Mouse (Mus musculus) midbrain, embryonic 10.5 days (tissue): Measurements from ENCODE around the gene Hibch. TPM values are rescaled to one million over a fixed set of nuclear protein-coding genes. Genes with fewer than 3 reads are reported as not detected.

ENCODE experiments used
- DNase-seq: peaks from one replicate; pipeline ENCODE4 v3.0.0-alpha.2; 2017; ENCODE audit warnings: low spot score
- H3K27ac ChIP-seq: fragments of 300-500 bp; sonication (generic); replicated peaks from 2 replicates; pipeline ENCODE4 v1.5.1; 2016; ENCODE audit warnings: mild to moderate bottlenecking
- H3K27me3 ChIP-seq: fragments of 300-500 bp; sonication (generic); 2 replicates; pipeline ENCODE4 v1.6.1; 2016; ENCODE audit warnings: low read depth, mild to moderate bottlenecking; ENCODE audit not compliant: poor library complexity, severe bottlenecking
- H3K36me3 ChIP-seq: fragments of 300-500 bp; sonication (generic); 2 replicates; pipeline ENCODE4 v1.6.1; 2016; ENCODE audit warnings: mild to moderate bottlenecking, moderate library complexity
- H3K4me1 ChIP-seq: fragments of 300-500 bp; sonication (generic); 2 replicates; pipeline ENCODE4 v1.6.1; 2016
- H3K4me3 ChIP-seq: fragments of 300-500 bp; sonication (generic); 2 replicates; pipeline ENCODE4 v1.5.1; 2016; ENCODE audit warnings: mild to moderate bottlenecking, moderate library complexity
- H3K9me3 ChIP-seq: fragments of 300-500 bp; sonication (generic); replicated peaks from 2 replicates; pipeline ENCODE4 v1.6.1; 2016; ENCODE audit warnings: mild to moderate bottlenecking
- WGBS: fragments of 180-500 bp; shearing (Covaris S2); methylation state at CpG from one replicate; pipeline ENCODE4 v1.1.7; 2016; 5-methylcytosine and 5-hydroxymethylcytosine counted together
- polyA plus RNA-seq: library from polyadenylated mRNA; unstranded; fragments of >200 nt; fragmentation: Nextera tagmentation; extraction: Ambion mirVana; gene quantifications from 2 replicates; pipeline ENCODE4 v1.2.1, GENCODE M21; 2016

The Hibch gene
- polyA plus RNA-seq, 1 experiment from 2014 or later, result 23.2 TPM

DNA sequence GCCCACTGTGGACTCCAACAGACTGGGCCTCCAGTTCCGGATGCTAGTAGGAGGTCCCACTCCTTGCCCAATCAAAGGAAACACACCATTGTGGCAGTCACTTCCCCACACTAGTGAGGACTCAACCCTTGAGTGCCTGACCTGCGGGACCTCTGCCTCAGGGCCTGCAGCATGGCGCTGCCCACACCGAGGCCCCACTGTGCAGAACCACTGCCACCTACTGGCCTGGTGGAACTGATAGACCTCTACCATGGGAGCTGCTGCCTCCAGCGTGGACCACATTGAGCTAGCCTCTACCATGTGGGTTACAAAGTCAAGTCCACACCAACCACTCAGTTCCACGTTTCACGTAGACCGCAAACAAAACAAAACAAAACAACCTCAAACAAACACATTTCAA, 119.9 kb downstream of the Hibch start:
- H3K9me3 ChIP-seq, result no peaks in the 10 kb centered on the region
- H3K27me3 ChIP-seq, result no peaks in the 10 kb centered on the region
- H3K36me3 ChIP-seq, result no peaks in the 10 kb centered on the region
- DNase-seq, result no peak
- WGBS, result 70% methylated on average over 8 of the region's 8 CpGs
- no peaks in the 10 kb centered on the region for H3K4me1 ChIP-seq
- H3K4me3 ChIP-seq, result no peak overlapping the region
- H3K27ac ChIP-seq, result no peak overlapping the region

Other genes starting within 250 kb of the Hibch start
- gene Nemp2, start 214.2 kb upstream of the Hibch start, polyA plus RNA-seq, result 8.7 and 9.8 TPM in 2 replicates
- gene Mfsd6, start 117.5 kb upstream of the Hibch start, polyA plus RNA-seq, result 1.2 and 2.9 TPM in 2 replicates
- gene Inpp1, start 27.2 kb upstream of the Hibch start, polyA plus RNA-seq, result 12.0 and 12.9 TPM in 2 replicates
- gene 1700019D03Rik, start 175.2 kb downstream of the Hibch start, polyA plus RNA-seq, result 2.7 and 3.6 TPM in 2 replicates
- 0.27 and 0.47 TPM in 2 replicates for gene Mstn, start 216.7 kb downstream of the Hibch start, polyA plus RNA-seq